Mouse (Mus musculus) MEL-GATA-1-ER (cell line): ENCODE results near the gene Phf24.
A peak's percentile ranks its signal among the peaks of the same experiment; 100 is the strongest.

Source experiments
- DNase-seq: peaks from one replicate; pipeline ENCODE4 v3.0.0-alpha.2; 2012; ENCODE audit warnings: low read depth; ENCODE audit errors: extremely low read depth

Gene Phf24

GRCm38 (mm10) chr4:42913391-42913790 lies 3.1 kb upstream of the Phf24 start:
- no peak for DNase-seq

DNA sequence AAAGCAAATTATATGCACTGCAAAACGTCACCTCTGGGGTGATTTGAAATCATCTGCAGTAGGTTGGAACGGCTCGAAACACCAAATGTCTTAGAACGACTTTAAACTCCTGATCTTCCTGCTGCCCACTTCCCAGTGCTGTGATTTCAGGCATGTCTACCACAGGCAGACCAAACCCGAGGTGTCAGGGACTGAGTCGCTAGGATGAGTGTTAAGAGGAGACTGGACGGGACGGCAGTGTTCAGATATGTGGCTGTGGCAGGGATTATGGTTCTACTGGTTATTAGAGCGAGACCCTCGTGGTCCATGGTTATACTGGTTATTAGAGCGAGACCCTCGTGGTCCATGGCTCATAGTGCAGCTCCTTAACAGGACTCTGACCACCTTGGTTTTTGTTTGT lies 1.1 kb upstream of the Phf24 start:
- no peak for DNase-seq

DNA sequence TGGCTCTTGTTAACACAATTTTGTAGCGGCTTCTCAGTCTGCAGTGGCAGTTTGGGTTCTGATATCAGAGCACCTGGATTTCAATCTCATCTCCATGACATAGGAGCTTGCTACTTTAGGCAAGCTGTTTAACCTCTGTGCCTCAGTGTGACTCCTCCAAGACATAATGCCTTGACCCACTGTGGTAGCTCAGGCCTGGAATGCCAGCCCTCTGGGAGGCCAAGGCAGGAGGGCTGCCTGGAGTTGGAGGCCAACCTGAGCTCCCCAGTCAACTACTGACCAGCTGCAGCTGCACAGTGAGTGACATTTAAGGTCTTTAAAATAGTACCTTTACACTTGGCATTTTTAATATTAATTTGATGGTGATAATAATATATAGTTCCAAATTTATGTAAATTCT lies 494 bp upstream of the Phf24 start:
- DNase-seq: no peak

DNA sequence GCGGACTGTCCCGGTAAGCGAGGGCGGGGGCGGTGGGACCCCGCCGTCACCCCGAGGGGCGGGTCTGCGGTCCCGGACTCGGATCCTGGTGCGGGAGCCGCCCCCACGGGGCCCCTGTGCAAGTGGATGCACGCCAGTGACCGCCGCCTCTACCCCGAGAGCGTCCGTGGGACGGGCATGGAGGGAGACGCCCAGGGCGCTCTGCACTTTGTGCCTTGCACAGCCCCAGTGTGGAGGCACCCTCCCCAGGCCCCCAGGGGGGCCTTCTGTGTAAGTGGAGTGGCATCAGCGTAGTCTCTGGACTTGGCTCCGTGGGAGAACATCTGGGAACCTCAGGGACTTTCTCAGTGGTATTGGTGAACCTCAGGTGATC lies 928 bp downstream of the Phf24 start:
- no peak for DNase-seq

GRCm38 (mm10) chr4:42920726-42921125 lies 4.3 kb downstream of the Phf24 start:
- DNase-seq: no peak

DNA sequence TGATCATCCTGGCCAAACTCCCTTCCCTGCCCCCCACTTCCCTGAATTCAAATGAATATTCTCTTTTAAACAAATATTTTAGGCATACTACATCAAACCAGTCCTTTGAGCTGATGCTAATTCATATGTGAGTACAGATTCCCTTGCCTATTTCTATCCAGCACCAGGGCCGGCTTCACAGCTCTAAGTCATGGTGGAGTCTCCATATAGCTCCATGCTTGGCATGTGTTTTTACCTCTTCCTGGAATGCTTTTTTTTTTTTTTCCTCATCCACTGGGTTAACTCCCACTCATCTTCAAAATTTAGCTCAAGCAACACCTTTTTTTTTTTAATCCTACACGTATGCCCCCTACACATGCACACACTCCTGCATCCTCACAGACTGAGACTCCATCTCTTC lies 5.1 kb downstream of the Phf24 start:
- no peak for DNase-seq

DNA sequence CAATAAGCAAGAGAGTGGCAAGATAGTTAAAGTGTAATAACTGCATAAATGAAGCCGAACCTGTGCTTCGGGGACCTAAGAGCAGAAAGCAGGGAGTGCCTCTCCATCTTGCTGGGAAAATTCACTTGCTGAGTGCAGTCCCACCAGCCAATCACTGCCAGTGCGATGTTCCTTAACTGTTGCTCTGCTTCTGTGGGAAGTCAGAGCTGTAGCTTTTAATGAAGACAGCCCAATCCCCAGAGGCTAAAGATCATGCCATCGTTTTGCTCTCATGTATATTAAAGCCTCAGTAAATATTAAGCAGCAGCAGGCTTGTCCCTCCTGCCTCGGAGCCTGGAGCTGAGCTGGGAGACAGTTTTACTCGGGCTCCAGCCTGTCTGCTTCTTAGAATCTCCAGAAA lies 5.6 kb downstream of the Phf24 start:
- no peak for DNase-seq

DNA sequence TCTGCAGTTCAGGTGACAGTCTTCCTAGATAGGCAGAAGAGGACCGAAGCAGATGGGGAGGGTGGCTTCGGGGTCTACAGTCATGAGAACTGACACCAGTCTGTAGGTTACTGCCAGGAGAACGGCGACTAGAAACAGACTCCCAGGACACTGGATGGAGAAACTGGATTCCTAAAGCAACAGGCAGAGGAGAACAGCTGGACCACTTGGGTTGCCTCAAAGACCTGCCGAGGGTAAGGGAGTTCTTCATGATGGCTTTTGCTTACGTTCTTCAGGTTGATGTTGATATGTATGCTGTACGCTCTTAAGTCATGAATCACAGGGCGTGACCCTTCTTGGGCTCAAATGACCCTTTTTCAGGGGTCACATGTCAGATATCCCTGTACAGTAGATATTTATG lies 6.0 kb downstream of the Phf24 start:
- DNase-seq: no peak

DNA sequence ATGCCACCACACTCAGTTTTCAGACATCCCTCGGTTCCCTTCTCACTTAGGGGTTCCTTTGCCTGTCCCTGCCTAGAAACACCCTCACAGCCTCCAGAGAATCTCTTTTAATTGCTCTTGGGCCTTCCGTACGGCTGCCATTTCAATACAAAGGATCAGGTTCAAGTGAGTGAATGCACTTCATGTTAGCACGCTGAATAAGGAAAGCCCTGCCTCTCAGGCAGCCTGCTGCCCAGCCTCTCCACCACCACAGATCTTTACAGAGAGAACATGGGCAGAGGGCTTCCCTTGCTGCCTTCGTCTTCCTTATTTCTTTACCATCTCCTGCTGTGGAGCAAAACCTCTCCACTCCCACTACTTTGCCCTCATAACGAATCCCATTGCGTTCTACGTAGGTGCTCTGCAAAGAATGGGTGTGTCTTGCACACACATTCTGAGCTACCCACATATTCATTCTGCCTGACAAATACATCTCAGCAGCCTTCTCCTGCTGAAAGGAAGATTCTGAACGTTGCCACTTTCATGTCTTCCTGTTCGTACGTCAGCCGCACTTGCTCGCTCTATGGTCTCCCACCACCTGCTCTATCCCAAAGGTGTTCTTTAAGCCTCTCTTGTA lies 7.7 kb downstream of the Phf24 start:
- no peak for DNase-seq

DNA sequence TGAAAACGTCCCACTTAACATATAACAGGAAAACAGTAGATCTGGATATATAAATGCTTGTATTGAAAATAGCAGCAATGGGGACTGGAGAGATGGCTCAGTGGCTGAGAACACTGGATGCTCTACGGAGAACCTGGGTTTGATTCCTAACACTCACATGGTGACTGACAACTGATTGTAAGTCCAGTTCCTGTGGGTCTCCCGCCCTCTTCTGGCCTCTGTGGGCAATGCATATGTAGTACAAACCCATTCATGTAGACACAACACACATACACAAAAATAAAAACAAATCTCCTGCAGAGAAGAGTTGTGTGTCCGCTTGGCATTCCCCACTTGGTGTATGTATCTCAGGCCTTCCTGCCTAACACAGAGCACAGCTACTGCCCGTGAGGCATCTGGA lies 11.7 kb downstream of the Phf24 start:
- DNase-seq: no peak

GRCm38 (mm10) chr4:42928952-42929351 lies 12.5 kb downstream of the Phf24 start:
- DNase-seq: no peak

GRCm38 (mm10) chr4:42932229-42932969 lies 15.9 kb downstream of the Phf24 start:
- DNase-seq: no peak

GRCm38 (mm10) chr4:42933630-42934029 lies 17.2 kb downstream of the Phf24 start:
- DNase-seq: peak; percentile 56

GRCm38 (mm10) chr4:42941396-42941795 lies 24.9 kb downstream of the Phf24 start:
- no peak for DNase-seq

- DNase-seq: no peak
Observed at GRCm38 (mm10) chr4:42943341-42943740, 26.9 kb downstream of the Phf24 start.

GRCm38 (mm10) chr4:42944185-42944584 lies 27.7 kb downstream of the Phf24 start:
- DNase-seq: no peak

DNA sequence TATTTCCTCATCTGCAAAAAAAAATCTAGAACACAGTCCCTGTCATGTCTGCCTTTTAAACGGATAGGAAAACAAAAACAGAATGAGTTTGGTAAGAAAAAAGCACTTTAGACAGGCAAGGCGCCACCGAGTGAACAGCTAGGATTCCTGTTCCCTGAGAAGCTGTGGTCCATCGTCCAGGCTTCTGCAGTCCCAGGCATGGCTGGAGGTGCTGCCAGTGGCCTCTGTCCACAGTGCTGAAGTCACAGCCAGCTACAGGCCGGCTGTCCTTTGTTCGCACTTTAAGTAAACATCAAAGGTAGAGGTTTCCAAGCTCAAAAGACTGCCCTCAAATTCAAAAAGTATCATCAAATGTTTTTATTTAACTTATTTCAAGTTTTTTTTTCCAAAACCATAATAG lies 28.6 kb downstream of the Phf24 start:
- no peak for DNase-seq

DNA sequence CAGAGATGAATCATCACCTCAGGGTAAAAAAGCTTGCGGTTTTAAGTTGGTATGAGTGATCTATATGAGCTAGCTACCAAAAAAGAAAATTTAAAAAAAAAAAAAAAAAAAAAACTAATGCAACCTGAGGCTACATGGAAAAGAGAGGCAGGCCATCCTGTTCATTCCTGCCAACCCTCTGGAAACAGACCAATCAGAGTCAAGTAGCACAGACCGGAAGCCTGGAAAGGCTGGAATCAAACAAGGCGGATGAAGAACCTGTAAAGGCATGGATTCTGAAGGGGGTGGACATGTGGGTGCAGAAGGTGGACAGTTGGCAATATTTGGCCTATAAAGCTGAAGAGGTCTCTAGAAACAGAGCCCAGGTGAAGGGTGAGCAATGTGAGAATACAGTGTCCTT lies 29.0 kb downstream of the Phf24 start:
- no peak for DNase-seq

DNA sequence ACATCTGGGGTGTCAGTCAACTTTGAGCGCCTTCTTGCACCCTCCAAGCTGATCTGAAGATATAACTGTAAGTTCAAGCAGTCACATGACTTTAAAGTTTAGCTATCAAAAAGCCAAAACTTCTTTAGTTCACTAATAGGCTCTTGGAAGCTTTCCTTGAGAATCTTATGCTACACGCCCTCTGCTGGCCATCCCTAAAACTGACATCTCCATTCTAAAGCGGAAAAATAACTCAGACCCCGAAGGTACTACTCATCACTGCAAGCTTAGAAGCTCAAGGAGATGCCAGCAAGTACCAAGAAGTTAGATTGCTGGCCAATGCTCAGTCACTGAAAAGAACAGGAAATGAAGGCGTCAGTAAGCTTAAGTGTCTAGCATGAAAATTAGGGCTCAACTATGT lies 29.5 kb downstream of the Phf24 start:
- DNase-seq: no peak

- no peak for DNase-seq
Observed at GRCm38 (mm10) chr4:42946733-42947290, 30.4 kb downstream of the Phf24 start.

- no peak for DNase-seq
Observed at GRCm38 (mm10) chr4:42948527-42948926, 32.1 kb downstream of the Phf24 start.

GRCm38 (mm10) chr4:42949051-42949675 lies 32.7 kb downstream of the Phf24 start:
- no peak for DNase-seq

- DNase-seq: peak; percentile 85
Observed at GRCm38 (mm10) chr4:42949676-42950051, 33.2 kb downstream of the Phf24 start, which contains the start of gene Dnajb5. TSS of gene Dnajb5 (plus strand) at chr4:42949814.
